Mouse (Mus musculus) CD4-positive, CD25-positive, alpha-beta regulatory T cell, adult 2 months (primary cell): ENCODE data around the gene Rpp14.
A peak's percentile ranks its signal among the peaks of the same experiment; 100 is the strongest.

Source experiments
- DNase-seq: peaks from one replicate; pipeline ENCODE4 v3.0.0-alpha.2; 2012; ENCODE audit warnings: low read depth, low spot score

Gene Rpp14

GRCm38 (mm10) chr14:8059938-8060337 is 20.2 kb upstream of the Rpp14 start:
- no peak for DNase-seq

- DNase-seq = no peak
These were observed 18.1 kb upstream of the Rpp14 start for GRCm38 (mm10) chr14:8062076-8062475.

- no peak for DNase-seq
These were observed 17.4 kb upstream of the Rpp14 start for GRCm38 (mm10) chr14:8062537-8063301.

- DNase-seq = no peak
These were observed 16.1 kb upstream of the Rpp14 start for GRCm38 (mm10) chr14:8063835-8064785.

GRCm38 (mm10) chr14:8080718-8081117 is 551 bp downstream of the Rpp14 start:
- DNase-seq = no peak

GRCm38 (mm10) chr14:8082949-8083348 is 2.8 kb downstream of the Rpp14 start:
- no peak for DNase-seq

GRCm38 (mm10) chr14:8089016-8089415 is 8.8 kb downstream of the Rpp14 start:
- DNase-seq = no peak

- DNase-seq = peak; percentile 68
These were observed 12.4 kb downstream of the Rpp14 start for GRCm38 (mm10) chr14:8092573-8092972.

GRCm38 (mm10) chr14:8093427-8093826 is 13.3 kb downstream of the Rpp14 start:
- DNase-seq = no peak

- DNase-seq = no peak
These were observed 14.9 kb downstream of the Rpp14 start for GRCm38 (mm10) chr14:8094931-8095561.

- DNase-seq = peak; percentile 36
These were observed 15.4 kb downstream of the Rpp14 start for GRCm38 (mm10) chr14:8095562-8095950.

GRCm38 (mm10) chr14:8097978-8098686 is 18.0 kb downstream of the Rpp14 start, which contains the start of gene Pxk:
Gene Pxk, plus strand, starts transcription at chr14:8098211.
- DNase-seq = peak; percentile 92

GRCm38 (mm10) chr14:8098687-8098995 is 18.5 kb downstream of the Rpp14 start:
- DNase-seq = peak; percentile 13

- peak; percentile 61 for DNase-seq
These were observed 19.4 kb downstream of the Rpp14 start for GRCm38 (mm10) chr14:8099561-8100021.

- no peak for DNase-seq
These were observed 21.7 kb downstream of the Rpp14 start for GRCm38 (mm10) chr14:8101886-8102285.

GRCm38 (mm10) chr14:8102676-8103075 is 22.5 kb downstream of the Rpp14 start:
- no peak for DNase-seq

GRCm38 (mm10) chr14:8108047-8108446 is 27.9 kb downstream of the Rpp14 start:
- no peak for DNase-seq

GRCm38 (mm10) chr14:8108976-8109375 is 28.8 kb downstream of the Rpp14 start:
- no peak for DNase-seq

- no peak for DNase-seq
These were observed 31.4 kb downstream of the Rpp14 start for GRCm38 (mm10) chr14:8111545-8111944.

- DNase-seq = no peak
These were observed 31.9 kb downstream of the Rpp14 start for GRCm38 (mm10) chr14:8112036-8112435.

GRCm38 (mm10) chr14:8113616-8114015 is 33.4 kb downstream of the Rpp14 start:
- no peak for DNase-seq
